Mouse (Mus musculus) myocyte (in vitro differentiated cells): ENCODE data around the gene Fndc5.

Experiments used
- MYOD1 ChIP-seq, 3 experiments: IDR thresholded peaks; one replicate each; pipeline ENCODE4 v1.6.1; 2011; ENCODE audit warnings: control low read depth in 2 of 3, low read depth in 2 of 3, mild to moderate bottlenecking in 2 of 3, moderate library complexity in 1 of 3; ENCODE audit not compliant: insufficient read length in 2 of 3, control insufficient read depth in 1 of 3
- POLR2A ChIP-seq: IDR thresholded peaks from one replicate; pipeline ENCODE4 v1.6.1; 2011; ENCODE audit warnings: low read depth, mild to moderate bottlenecking, control low read depth, moderate library complexity; ENCODE audit not compliant: insufficient read length
- TCF12 ChIP-seq: IDR thresholded peaks from one replicate; pipeline ENCODE4 v1.6.1; 2011; ENCODE audit warnings: mild to moderate bottlenecking, control low read depth; ENCODE audit not compliant: poor library complexity, insufficient read depth, severe bottlenecking

DNA sequence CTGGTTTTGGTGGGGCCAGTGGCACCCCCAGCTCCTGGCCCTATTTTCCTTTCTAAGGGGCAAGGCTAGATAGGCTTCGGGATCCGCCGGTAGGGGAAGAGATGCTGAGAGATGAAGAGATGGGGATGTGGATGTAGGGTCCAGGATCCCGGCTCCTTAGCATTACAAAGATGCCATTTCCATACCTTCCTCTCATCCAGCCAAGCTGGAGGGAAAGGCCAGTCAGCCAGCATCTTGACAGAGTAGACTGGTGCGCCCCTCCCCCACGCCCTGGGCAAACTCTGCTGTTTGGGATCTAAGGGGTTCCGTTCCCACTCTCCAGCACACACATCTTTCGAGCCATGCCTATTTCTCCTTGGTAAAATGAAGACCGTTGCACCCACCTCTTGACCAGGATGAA lies 30.7 kb upstream of the Fndc5 start:
- no peak for TF ChIP-seq POLR2A
- no peak for TF ChIP-seq TCF12
- TF ChIP-seq MYOD1 (IDR thresholded peaks at IDR 0.05; ENCODE audit: control insufficient read depth in 1 of 3, insufficient read length in 2 of 3, low read depth in 2 of 3), result no peak
